Mouse (Mus musculus): Measurements from ENCODE around the gene Clp1. TPM values are rescaled to one million over a fixed set of nuclear protein-coding genes. Genes with fewer than 3 reads are reported as not detected.

Gene Clp1
- polyA plus RNA-seq, 1 experiment: 11.4 TPM

GRCm38 (mm10) chr2:84695007-84695695 is 32.0 kb downstream of the Clp1 start:
- peaks cover 58% of the 10 kb centered on the region for H3K36me3 ChIP-seq (ENCODE audit: control insufficient read depth, insufficient read depth, low read length)
- H3K4me3 ChIP-seq (ENCODE audit: low read depth, low read length): no peak overlapping the region
- 82% methylated on average over 5 of the region's 5 CpGs for WGBS
- TF ChIP-seq CTCF (IDR thresholded peaks at IDR 0.05; ENCODE audit: extremely low read depth, insufficient read length, insufficient replicate concordance, low read depth, low read length) (no peak), POLR2A (IDR thresholded peaks at IDR 0.05; ENCODE audit: low read depth, low read length) (no peak)
- H3K27me3 ChIP-seq (ENCODE audit: control insufficient read depth, insufficient read depth, low read length): no peaks in the 10 kb centered on the region
- H3K27ac ChIP-seq (ENCODE audit: insufficient read depth, low read depth, low read length): no peak overlapping the region
- H3K4me1 ChIP-seq (ENCODE audit: control insufficient read depth, insufficient read depth, insufficient read length, low read length): no peaks in the 10 kb centered on the region

GRCm38 (mm10) chr2:84690050-84690449 is 37.1 kb downstream of the Clp1 start:
- WGBS: 89% methylated on average over 12 of the region's 12 CpGs
- Histone ChIP-seq H3K4me3 (ENCODE audit: low read depth, low read length) (no peak overlapping the region), H3K27me3 (ENCODE audit: control insufficient read depth, insufficient read depth, low read length) (no peaks in the 10 kb centered on the region), H3K27ac (ENCODE audit: insufficient read depth, low read depth, low read length) (no peak overlapping the region), H3K36me3 (ENCODE audit: control insufficient read depth, insufficient read depth, low read length) (peaks cover 72% of the 10 kb centered on the region), H3K4me1 (ENCODE audit: control insufficient read depth, insufficient read depth, insufficient read length, low read length) (no peaks in the 10 kb centered on the region)
- TF ChIP-seq POLR2A (IDR thresholded peaks at IDR 0.05; ENCODE audit: low read depth, low read length): no peak
- TF ChIP-seq CTCF (IDR thresholded peaks at IDR 0.05; ENCODE audit: extremely low read depth, insufficient read length, insufficient replicate concordance, low read depth, low read length): no peak

DNA sequence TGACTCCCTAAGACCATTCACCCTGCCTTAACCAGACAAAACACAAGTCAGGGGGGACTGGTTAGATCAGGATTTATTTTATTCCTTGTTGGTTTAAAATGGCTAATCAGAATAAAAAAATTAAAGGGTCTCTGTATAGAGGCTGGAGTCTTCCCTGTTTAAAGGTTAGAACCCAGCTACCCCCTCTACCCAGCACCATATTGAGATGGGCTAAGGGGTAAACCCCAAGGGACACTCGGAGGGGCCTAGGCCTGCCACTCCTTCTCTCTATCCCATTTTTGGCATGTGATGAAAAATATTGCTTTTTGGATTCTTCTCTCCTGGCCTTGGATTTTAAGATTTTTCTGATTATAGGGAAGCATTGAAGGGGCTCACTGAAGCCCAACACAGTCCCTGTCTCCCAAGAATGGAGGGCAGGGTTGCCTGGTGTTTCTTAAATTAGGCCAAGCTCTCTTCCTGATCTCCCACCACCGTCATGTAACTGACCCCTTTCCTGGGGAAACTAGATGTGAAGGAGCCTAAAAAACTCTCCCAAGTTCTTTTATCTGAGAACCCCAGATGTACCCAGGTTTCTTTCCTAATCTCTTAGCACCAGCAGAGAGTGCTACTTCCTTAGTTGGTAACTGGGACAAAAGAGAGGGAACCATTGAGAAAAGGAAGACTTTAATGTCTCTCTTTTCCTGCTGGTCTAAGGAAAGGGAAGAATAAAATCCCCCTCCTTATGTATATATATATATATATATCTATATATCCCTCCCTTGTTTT is 38.9 kb downstream of the Clp1 start:
- no peaks in the 10 kb centered on the region for H3K27me3 ChIP-seq (ENCODE audit: control insufficient read depth, insufficient read depth, low read length)
- H3K4me3 ChIP-seq (ENCODE audit: low read depth, low read length): no peak overlapping the region
- no peaks in the 10 kb centered on the region for H3K4me1 ChIP-seq (ENCODE audit: control insufficient read depth, insufficient read depth, insufficient read length, low read length)
- no peak overlapping the region for H3K27ac ChIP-seq (ENCODE audit: insufficient read depth, low read depth, low read length)
- H3K36me3 ChIP-seq (ENCODE audit: control insufficient read depth, insufficient read depth, low read length): peaks cover 61% of the 10 kb centered on the region
- TF ChIP-seq POLR2A (IDR thresholded peaks at IDR 0.05; ENCODE audit: low read depth, low read length) (no peak), CTCF (IDR thresholded peaks at IDR 0.05; ENCODE audit: extremely low read depth, insufficient read length, insufficient replicate concordance, low read depth, low read length) (no peak)
- WGBS: 79% methylated on average over 2 of the region's 2 CpGs

GRCm38 (mm10) chr2:84682605-84683183 is 44.5 kb downstream of the Clp1 start:
- H3K4me3 ChIP-seq (ENCODE audit: low read depth, low read length): no peak overlapping the region
- 42% methylated on average over 6 of the region's 6 CpGs for WGBS
- H3K4me1 ChIP-seq (ENCODE audit: control insufficient read depth, insufficient read depth, insufficient read length, low read length): no peaks in the 10 kb centered on the region
- H3K27me3 ChIP-seq (ENCODE audit: control insufficient read depth, insufficient read depth, low read length): no peaks in the 10 kb centered on the region
- no peak overlapping the region for H3K27ac ChIP-seq (ENCODE audit: insufficient read depth, low read depth, low read length)
- peaks cover 23% of the 10 kb centered on the region for H3K36me3 ChIP-seq (ENCODE audit: control insufficient read depth, insufficient read depth, low read length)
- TF ChIP-seq POLR2A (IDR thresholded peaks at IDR 0.05; ENCODE audit: low read depth, low read length) (no peak), CTCF (IDR thresholded peaks at IDR 0.05; ENCODE audit: extremely low read depth, insufficient read length, insufficient replicate concordance, low read depth, low read length) (no peak)

DNA sequence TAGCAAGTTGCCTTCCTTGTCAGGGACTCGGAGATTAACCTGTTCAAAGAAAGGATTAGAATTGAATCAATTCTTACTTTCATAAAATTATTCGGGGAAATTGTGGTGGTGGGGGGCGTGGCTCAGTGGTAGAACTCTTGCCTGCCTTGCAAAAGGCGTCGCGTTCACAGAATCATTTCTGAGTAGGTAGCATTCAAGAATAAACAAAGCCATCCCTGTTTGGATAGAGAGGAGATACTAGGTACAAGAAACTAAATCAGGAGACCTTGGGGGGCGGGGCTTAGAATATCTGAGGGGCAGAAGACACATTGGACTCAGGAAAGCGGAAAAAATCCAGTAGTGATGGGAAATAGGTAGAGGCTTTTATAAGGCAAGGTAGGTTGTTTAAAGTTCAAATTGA is 48.1 kb downstream of the Clp1 start, which contains the start of gene Tmx2:
Tmx2 (minus strand) TSS at position 125 of the 400 bp plus-strand sequence.
- no peaks in the 10 kb centered on the region for H3K27me3 ChIP-seq (ENCODE audit: control insufficient read depth, insufficient read depth, low read length)
- no peak within 1 kb of the TSS for H3K27ac ChIP-seq (ENCODE audit: insufficient read depth, low read depth, low read length)
- no peak for TF ChIP-seq CTCF (IDR thresholded peaks at IDR 0.05; ENCODE audit: extremely low read depth, insufficient read length, insufficient replicate concordance, low read depth, low read length)
- TF ChIP-seq POLR2A (IDR thresholded peaks at IDR 0.05; ENCODE audit: low read depth, low read length): no peak
- H3K4me1 ChIP-seq (ENCODE audit: control insufficient read depth, insufficient read depth, insufficient read length, low read length): no peaks in the 10 kb centered on the region
- H3K4me3 ChIP-seq (ENCODE audit: low read depth, low read length): peak within 1 kb of the TSS; percentile 76
- peaks cover 18% of the 10 kb centered on the region for H3K36me3 ChIP-seq (ENCODE audit: control insufficient read depth, insufficient read depth, low read length)
- 10% methylated on average over 8 of the region's 8 CpGs for WGBS

- Histone ChIP-seq H3K27ac (ENCODE audit: insufficient read depth, low read depth, low read length) (peak within 1 kb of the TSS; percentile 58), H3K4me3 (ENCODE audit: low read depth, low read length) (peak within 1 kb of the TSS; percentile 76), H3K4me1 (ENCODE audit: control insufficient read depth, insufficient read depth, insufficient read length, low read length) (no peaks in the 10 kb centered on the region), H3K27me3 (ENCODE audit: control insufficient read depth, insufficient read depth, low read length) (no peaks in the 10 kb centered on the region), H3K36me3 (ENCODE audit: control insufficient read depth, insufficient read depth, low read length) (peaks cover 21% of the 10 kb centered on the region)
- under 1% methylated on average over 44 of the region's 44 CpGs for WGBS
- TF ChIP-seq POLR2A (IDR thresholded peaks at IDR 0.05; ENCODE audit: low read depth, low read length) (peak; percentile 49; the same call in 1 of the 2 replicates), CTCF (IDR thresholded peaks at IDR 0.05; ENCODE audit: extremely low read depth, insufficient read length, insufficient replicate concordance, low read depth, low read length) (no peak)
Observed at GRCm38 (mm10) chr2:84677968-84678880, 48.9 kb downstream of the Clp1 start, which contains the start of the genes Gm28635 and Med19. TSS of gene Gm28635 (minus strand) at chr2:84678041. TSS of gene Med19 (plus strand) at chr2:84678402.
